Mouse (Mus musculus) cerebellum, adult 11-12 months (tissue): ENCODE results near the gene Pmm2.

ENCODE experiments used
- DNase-seq: peaks from one replicate; pipeline ENCODE4 v3.0.0; 2022

Gene Pmm2

DNA sequence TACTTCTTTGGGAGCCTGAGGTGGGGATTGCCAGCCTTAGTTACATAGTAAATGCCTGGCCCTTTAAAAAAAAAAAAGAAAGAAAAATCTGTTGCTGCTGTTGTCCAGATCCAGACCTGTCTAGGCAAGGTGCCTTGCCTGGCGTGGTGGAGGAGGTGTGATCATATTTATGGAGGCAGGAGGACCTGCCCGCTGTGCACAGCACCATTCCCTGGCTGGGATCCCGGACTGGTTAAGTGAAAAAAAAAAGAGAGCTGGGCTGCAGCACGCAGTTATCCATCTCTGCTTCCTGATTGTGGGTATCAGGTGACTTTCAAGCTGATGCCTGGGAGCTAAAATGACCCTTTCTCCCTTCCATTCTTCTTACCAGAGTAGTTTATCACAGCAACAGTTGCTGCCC is 47.6 kb downstream of the Pmm2 start:
- DNase-seq = peak; percentile 80

- DNase-seq = peak; percentile 70
These were observed 48.8 kb downstream of the Pmm2 start for GRCm38 (mm10) chr16:8686121-8686870.

DNA sequence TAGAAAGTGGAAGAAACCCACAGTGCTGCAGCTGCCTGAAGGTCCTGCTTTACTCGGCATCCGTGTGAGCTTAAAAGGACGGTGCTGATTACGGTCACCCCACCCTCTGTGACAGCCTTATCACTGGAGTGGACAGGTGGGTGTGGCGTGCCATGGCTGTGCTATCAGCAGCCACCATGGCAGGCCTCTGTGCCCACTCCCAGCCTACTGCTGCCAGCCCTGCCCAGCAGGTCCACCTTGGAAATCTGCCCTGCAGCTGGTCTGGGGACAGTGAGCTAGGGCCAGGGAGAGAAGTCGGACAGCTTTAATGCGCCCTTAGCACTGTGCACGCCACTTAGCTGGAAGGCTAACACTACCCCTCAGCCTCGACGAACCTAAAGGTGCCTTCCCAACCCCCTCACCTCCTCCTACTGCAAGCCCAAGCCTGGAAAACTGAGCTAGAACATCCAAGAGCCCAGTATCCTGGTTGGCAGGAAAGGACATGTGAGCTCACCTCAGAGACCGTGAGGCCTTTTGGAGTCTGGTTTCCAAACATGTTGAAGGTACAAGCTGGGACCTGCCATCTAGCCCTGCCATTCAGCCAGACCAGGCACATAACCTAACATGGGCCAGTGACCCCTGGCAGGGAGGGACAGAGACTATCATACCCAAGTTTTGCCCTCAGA is 49.5 kb downstream of the Pmm2 start:
- peak; percentile 40 for DNase-seq

GRCm38 (mm10) chr16:8687559-8688112 is 50.2 kb downstream of the Pmm2 start:
- DNase-seq = no peak

DNA sequence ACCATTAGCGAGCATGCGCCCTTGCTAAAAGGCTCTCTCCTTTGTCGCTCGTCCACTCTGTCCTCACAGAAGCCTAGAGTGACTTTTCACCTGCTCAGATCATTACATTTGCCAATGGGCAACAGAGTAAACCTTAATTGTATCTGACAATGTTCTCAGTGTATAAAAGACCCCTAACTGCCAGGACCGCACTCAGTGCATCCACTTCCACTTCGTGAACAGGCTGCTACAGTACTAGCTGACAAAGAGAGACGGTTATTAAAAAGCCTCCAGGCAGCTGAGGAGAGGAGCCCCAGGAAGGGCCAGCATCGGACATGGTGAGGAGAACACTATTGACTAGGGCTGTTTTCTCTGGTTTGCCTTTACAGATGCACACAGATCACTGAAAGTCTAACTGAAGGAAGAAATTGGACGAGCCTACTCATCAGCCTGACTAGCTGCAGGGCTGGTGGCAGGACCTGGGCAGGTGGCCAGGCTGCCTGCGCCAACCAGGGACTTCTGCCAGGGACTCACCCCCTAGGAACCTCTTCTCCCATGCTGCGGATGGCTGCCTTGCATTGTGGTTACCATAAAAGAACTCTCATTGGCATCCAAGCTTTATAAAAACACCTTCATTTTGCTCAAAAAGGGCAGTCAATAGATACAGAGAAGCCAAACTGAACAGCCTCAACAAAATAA is 52.6 kb downstream of the Pmm2 start:
- DNase-seq = peak; percentile 93

DNA sequence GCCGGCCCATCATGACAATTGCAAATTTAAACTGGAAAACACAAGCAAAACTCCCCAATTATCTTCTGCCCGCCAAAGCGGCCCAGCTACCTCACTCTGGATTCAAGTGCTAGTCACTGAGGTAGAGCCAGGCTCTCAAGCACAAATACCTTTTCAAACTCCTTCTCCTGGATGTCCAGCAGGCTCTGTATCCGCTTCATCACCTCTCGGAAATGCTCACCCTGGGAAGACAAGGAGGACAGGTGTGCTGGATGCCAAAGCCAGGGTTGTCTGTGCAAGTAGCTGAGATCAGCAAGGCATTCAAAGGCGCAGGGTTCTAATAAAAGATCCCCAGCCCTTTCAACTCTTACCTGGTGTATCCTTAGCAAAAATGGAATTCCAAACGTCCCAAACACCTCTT is 53.7 kb downstream of the Pmm2 start:
- peak; percentile 66 for DNase-seq

GRCm38 (mm10) chr16:8699556-8699955 is 62.1 kb downstream of the Pmm2 start:
- no peak for DNase-seq

DNA sequence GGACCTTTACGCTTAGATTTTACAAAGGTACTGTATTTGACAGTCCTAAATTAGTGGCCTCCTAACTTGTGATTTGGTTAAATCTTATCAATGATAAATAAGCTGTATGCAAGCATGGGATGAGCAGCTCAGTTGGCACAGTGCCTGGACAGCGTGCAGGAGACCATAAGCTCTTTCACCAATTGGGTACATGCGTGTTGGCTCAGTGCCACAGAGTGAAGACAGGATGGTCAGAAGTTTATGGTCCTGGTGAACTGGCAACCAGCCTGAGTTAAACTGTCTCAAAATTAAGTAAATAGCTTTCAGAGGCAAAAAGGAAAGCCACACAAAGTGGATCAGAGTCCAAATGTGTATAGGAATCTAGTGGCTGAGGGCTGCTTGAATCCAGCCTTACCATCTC is 63.1 kb downstream of the Pmm2 start:
- DNase-seq = no peak

GRCm38 (mm10) chr16:8711998-8712397 is 74.5 kb downstream of the Pmm2 start:
- DNase-seq = no peak
